Mouse (Mus musculus): ENCODE results near the gene Tmem50b.

The Tmem50b gene

DNA sequence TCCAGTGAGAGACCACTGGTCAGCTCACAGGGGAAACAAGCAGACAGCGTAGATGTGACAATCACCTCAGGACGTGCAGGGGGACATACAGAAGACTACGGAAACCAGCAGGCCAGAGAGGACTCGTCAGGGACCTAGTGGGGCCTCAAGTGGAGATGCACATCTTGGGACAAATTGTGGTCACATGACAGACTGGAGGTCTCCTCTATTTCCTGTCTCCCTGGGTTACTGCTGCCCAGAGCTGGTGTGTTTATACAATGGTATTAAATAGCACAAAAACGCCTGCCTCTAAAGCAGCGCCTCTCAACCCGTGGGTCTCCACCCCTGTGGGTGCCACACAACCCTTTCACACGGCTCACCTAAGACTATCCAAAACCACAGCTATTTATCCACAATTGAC is 5.4 kb downstream of the Tmem50b start:
- POLR2A ChIA-PET: interaction anchor here in 2 of 4 experiments (1.3 to 1.7 kb wide), 7 partner anchors 10 to 107 kb away, joined by 3 to 12 read pairs (median 4); partner anchors contain the start of gene Ifnar1 (in 1 of the 2)
- CTCF ChIA-PET: no interaction called here

DNA sequence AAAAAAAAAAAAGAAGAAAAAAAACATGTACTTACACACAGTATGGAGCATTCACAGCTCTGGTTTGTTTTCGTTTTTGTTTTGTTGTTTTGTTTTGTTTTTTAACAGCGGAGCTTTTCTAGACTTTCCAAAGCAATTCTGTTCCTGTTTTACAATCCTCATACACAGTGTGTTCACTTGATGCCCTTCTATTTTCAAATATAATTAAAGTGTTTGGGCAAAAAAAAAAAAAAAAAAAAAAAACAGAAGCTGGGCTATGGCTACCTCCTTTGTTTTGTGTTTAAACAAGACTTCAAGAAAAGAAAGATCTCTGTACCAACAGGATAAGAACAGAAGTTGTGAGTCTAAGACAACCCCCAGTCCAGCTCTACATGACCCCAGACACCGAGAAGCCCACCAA is 8.9 kb downstream of the Tmem50b start:
- CTCF ChIA-PET: interaction anchor here in 3 of 4 experiments (0.6 to 0.7 kb wide), 4 partner anchors 23 to 235 kb away, joined by 4 to 8 read pairs (median 4); no protein-coding TSS in a partner anchor

DNA sequence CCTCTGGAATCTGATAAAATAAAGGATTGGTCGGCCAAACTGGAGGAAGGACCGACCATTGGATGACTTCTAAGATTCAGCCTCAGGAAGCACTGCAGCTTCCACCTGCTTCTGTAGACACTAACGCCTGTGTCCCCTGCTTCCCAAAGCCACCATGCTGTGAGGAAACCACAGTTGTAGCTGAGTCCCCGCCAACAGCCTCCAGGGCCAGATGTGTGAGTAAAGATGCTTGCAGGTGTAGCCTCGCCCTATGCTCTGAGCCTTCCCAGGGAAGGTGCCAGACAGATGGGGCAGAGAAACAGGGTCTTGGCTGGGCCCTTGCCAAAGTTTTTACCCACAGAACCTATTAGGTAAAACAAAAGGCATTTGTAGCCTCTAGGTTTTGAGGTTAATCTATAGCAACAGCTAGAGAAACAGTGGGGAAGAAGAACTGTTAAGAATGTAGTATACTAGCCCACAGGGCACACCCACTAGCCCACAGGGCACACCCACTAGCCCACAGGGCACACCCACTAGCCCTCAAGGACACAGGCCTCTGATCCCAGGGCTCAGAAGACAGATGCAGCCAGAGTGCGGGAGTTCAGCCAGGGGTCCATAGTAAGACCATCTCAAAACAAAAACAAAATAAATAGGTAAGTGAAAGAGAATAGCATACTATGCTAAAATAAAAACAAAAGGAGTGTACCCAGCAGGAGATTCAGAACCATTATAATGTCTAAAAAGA is 9.7 kb downstream of the Tmem50b start:
- ChIA-PET POLR2A (interaction anchor here in 3 of 4 experiments (0.6 to 1.6 kb wide), 11 partner anchors 10 to 254 kb away, joined by 3 to 12 read pairs (median 3); partner anchors contain the start of gene Tmem50b (in 1 of the 3)), CTCF (interaction anchor here in 1 of 4 experiments (0.6 to 0.7 kb wide), 2 partner anchors 24 to 430 kb away, joined by 3 to 4 read pairs; no protein-coding TSS in a partner anchor)

More for the DNA sequence above, 8.9 kb downstream of the Tmem50b start:
- POLR2A ChIA-PET: interaction anchor here (0.6 to 1.6 kb wide), 15 partner anchors 9 to 337 kb away, joined by 3 to 12 read pairs (median 4); partner anchors contain the start of gene Tmem50b (in 1 of the 4)

DNA sequence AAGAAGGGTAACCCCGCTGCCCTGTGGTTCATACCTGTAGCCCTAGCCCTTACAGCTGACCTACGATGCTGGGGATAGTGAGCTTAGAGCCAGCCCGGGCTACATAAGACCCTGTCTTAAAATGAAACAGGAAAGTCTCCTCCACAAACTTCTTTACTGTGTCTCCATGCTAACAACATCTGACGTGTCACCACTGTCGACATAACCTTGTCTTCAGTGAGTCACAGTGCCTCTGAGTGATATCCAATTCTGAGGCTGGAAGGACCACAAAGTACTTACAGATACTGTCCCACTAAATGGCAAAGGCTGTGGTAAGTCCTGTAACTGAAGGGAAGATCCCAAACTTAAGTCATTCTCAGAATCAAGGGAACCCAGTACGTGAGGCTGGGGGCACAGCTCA is 11.4 kb downstream of the Tmem50b start:
- ChIA-PET POLR2A (interaction anchor here in 3 of 4 experiments (0.6 to 1.5 kb wide), 4 partner anchors 12 to 121 kb away, joined by 3 read pairs; no protein-coding TSS in a partner anchor), CTCF (no interaction called here)

DNA sequence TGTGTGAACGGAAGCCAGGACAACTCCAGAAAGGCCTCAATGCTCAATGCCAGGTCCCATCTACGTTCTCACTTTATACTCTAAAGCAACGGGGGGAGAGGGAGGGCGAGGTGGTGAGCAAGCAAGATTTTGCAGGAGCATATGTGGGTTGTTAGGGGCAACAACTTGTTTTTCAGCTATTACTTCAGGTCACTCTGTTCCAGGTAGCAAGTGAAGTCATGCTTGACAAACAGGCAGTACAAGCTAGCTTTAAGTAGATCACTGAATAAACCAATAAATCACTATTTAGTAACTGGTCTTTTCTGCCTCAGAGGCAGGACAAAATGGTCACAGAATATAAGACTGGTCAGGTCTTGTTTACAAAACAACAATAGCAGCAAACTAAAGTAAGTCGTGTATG is 12.0 kb downstream of the Tmem50b start:
- ChIA-PET POLR2A (interaction anchor here in 3 of 4 experiments (0.6 to 1.5 kb wide), 5 partner anchors 13 to 121 kb away, joined by 3 read pairs; partner anchors contain the start of gene Son (in 1 of the 3)), CTCF (no interaction called here)

DNA sequence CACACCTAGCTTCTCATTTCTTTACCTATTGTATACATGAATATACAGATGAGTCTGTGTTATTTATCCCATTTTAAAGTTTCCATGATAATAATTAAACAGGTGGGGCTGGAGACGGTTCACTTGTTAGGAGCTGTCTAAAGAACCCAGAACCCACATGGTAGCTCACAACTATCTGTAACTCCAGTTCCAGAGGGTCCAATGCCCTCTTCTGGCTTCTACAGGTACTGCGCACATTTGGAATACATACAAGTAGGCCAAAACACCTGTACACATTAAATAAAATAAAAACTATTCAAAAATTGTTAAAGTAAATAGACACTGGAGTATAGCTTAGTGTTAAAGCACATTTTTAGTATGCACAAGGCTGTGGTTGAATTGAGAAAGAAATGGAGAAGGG is 15.3 kb downstream of the Tmem50b start:
- CTCF ChIA-PET: interaction anchor here (0.5 to 2.6 kb wide), 37 partner anchors 9 to 585 kb away, joined by 3 to 18 read pairs (median 3); partner anchors contain the start of genes Ifnar1 (in 1 of the 4) and Tmem50b (in 1 of the 4)
- POLR2A ChIA-PET: interaction anchor here in 2 of 4 experiments (0.6 to 1.5 kb wide), 10 partner anchors 9 to 70 kb away, joined by 3 to 12 read pairs (median 4); no protein-coding TSS in a partner anchor

DNA sequence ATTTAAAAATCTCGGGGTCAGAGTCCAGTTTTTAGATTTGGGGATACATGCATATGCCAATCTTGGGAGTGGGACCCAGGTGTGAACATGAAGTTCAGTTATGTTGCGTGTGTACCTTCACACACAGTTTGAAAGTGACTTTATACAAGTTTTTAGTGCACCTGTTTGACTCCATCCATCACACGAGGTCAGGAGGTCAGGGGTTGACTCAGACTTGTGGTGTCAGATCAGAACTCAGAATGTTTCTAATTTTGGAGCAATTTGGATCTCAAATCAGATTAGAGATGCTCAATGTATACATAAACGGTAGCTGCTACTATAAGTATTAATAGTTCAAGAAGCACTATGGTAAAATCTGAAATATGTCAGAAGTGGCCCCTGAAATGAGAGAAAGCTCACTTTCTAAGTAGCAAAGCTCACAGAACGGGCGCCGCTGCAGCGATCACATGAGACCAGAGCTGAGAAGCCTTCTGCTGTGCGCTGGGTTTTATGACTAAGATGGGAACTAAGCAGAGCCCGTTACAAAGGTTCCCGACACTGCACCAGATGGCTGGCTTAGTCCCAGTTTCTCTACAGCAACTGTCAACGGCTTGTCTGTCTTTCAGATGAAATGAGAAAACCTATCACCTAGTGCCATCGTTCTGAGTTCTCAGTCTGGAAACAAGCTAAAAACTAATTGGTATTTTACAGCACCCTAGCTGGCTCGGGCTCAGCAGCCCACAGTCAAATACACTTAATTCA is 18.4 kb downstream of the Tmem50b start:
- POLR2A ChIA-PET: interaction anchor here in 3 of 4 experiments (0.5 to 2.4 kb wide), 4 partner anchors 9 to 68 kb away, joined by 3 to 6 read pairs (median 4); partner anchors contain the start of gene Son (in 2 of the 3)
- CTCF ChIA-PET: interaction anchor here in 2 of 4 experiments (0.5 to 0.7 kb wide), 2 partner anchors 67 to 172 kb away, joined by 3 to 4 read pairs; no protein-coding TSS in a partner anchor

DNA sequence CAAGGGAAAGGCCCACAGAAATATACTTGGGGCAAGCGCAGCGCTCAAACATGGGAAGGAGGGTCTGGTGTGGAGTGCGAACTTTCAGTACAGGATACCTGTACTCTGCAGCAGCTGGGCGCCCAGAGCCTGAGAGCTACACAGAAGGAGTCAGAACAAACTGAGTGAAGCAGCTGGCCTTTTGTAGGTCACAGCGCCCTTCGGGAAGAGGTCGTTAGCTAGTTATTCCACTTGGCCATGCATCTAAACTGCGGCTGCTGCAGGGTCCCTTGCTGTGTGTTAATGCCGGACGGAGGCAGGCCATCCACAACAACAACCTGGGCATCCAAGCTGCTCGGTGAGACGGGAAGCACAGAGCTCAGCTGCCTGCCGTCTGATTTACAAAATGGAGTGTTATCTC is 22.4 kb downstream of the Tmem50b start:
- ChIA-PET POLR2A (interaction anchor here (0.6 to 2.9 kb wide), 7 partner anchors 10 to 178 kb away, joined by 3 to 7 read pairs (median 3); partner anchors contain the start of genes Ifnar1 (in 1 of the 4) and Son (in 1 of the 4)), CTCF (interaction anchor here in 1 of 4 experiments (1.2 kb wide), 1 partner anchor 63 kb away, joined by 3 read pairs; no protein-coding TSS in a partner anchor)

DNA sequence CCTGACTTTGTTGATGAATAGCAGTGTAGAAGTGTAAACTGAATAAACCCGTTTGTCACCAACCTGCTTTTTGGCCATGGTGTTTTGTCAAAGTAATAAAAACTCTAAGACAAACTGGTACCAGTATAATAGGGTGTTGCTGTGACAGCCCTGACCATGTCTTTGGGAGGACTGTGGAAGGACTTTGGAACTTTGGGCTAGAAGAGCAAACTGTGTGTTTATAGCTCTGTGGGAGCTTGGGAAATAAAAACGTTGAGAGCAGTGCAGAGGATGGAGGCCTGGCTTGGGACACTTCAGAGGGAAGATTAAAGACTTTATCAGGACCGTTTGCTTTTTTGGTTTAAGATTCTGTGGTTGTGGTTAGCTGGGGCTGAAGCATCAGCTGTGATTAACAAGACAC is 26.5 kb downstream of the Tmem50b start:
- ChIA-PET CTCF (interaction anchor here in 2 of 4 experiments (0.9 to 1.1 kb wide), 2 partner anchors 11 to 16 kb away, joined by 3 to 4 read pairs; no protein-coding TSS in a partner anchor), POLR2A (interaction anchor here in 3 of 4 experiments (0.9 to 2.1 kb wide), 3 partner anchors 9 to 27 kb away, joined by 3 to 6 read pairs (median 3); no protein-coding TSS in a partner anchor)

DNA sequence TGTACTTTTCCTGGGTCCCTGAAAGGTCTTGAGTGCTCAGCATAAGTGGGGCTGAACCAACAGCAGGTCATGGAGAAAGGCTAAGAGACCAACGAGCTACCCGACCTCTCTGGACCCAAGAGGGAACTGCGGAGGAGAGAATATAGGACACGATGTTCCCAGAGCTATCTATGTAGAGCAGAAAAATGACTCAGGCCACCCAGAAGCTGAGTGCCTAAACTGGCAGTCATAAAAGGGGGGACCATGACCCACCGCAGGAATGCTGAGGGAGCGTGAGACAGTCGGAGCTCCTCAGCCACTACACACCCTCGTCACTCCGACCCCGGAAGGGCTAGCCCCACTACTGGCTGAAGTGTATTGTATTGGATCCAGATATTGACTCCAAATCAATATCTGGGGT is 28.6 kb downstream of the Tmem50b start:
- POLR2A ChIA-PET: interaction anchor here in 2 of 4 experiments (0.5 to 1.3 kb wide), 6 partner anchors 29 to 344 kb away, joined by 3 to 4 read pairs (median 3); partner anchors contain the start of genes Gart (in 1 of the 2), Olig2 (in 1 of the 2), Son (in 1 of the 2) and Tmem50b (in 1 of the 2)
- CTCF ChIA-PET: interaction anchor here in 1 of 4 experiments (0.6 kb wide), 1 partner anchor 12 kb away, joined by 7 read pairs; no protein-coding TSS in a partner anchor

DNA sequence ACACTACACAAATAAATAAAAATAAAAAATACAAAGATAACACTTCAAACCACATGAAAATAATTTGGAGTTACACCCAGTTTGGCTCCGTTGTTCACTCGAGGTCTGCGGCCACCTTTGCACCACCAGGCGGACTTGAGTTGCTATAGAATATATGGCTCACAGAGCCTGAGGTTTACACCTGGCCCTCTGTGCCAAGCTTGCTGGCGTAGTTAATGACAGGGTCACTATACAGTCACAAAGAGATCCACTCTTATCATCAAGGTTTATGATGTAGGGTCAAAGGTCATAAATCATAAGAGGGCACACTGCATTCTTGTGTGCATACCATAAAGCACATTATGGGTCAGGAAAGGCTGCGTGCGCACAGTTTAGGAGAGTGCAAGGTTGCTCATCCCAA is 31.6 kb downstream of the Tmem50b start:
- POLR2A ChIA-PET: interaction anchor here in 2 of 4 experiments (0.7 to 2.4 kb wide), 7 partner anchors 10 to 81 kb away, joined by 3 to 7 read pairs (median 4); partner anchors contain the start of genes Ifnar1 (in 1 of the 2) and Tmem50b (in 1 of the 2)

DNA sequence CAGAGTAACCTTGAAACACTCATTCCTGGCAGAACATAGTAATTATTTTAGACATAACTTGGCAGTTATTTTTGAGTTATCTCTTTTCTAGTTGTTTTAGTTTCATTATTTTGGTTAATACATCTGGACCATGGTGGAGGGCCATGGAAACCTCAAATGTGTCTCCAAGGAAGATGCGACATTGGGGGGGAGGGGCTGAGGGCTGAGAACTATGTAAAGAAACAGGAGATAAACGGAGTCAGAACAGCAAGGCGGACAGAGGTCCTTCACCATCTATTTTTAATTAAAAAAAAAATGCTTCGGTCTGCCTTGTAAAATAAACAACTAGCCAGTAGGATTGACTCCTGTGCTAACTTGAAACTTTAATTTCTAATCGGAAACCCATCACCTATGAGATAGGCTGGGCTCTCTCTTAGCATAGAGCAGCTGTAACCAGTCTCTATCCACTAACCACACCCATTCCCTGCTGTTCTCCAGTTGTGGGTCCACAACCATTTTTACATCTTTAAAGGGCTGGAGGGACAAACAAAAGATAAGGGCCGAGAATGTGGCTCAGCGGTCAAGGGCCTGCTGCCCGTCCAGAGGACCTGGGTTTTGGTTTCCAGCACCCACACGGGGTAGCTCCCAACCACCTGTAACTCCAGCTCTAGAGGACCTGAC is 32.2 kb downstream of the Tmem50b start:
- POLR2A ChIA-PET: interaction anchor here in 3 of 4 experiments (0.5 to 2.4 kb wide), 11 partner anchors 10 to 80 kb away, joined by 3 to 8 read pairs (median 4); partner anchors contain the start of genes Ifnar1 (in 1 of the 3) and Tmem50b (in 1 of the 3)
- CTCF ChIA-PET: interaction anchor here in 2 of 4 experiments (0.7 to 1.2 kb wide), 3 partner anchors 17 to 722 kb away, joined by 3 to 4 read pairs (median 3); no protein-coding TSS in a partner anchor

More for the DNA sequence above, 31.6 kb downstream of the Tmem50b start:
- CTCF ChIA-PET: interaction anchor here in 3 of 4 experiments (0.6 to 1.2 kb wide), 4 partner anchors 16 to 721 kb away, joined by 3 to 4 read pairs (median 4); no protein-coding TSS in a partner anchor

DNA sequence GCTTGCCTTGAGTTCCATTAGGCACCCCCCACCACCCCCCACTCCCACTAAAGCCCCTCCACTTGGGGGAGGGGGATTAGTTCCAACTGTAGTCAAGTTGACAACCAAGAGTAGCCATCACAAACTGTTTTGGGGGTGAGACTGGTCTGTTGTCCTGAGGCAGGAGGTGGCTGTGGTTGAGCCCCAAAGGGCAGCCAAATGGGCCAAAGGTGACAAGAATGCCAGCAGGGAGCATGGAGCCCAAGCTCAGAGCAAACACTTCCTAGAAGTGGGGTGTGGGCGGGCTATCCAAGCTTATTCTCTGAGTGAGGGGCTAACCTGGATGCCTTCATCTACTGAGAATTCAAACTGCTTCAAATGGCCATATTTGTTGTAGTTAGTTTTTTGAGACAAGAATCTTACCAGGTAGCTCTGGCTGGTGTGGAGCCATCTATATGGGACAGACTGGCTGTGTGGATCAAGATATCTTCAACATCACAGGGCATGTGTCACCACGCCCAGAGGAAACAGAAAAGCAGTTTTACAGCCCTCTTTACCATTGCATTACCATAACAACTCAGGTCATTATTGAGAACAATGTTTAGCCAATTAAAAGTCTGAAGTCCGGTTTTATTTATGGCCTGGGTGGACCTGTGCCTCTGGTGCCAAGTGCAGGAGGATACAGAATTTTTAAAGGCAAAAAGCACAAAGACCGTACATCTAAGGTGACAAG is 32.9 kb downstream of the Tmem50b start:
- CTCF ChIA-PET: no interaction called here
- POLR2A ChIA-PET: interaction anchor here in 2 of 4 experiments (0.5 to 2.4 kb wide), 13 partner anchors 9 to 481 kb away, joined by 3 to 7 read pairs (median 3); partner anchors contain the start of gene Ifnar1 (in 1 of the 2)

DNA sequence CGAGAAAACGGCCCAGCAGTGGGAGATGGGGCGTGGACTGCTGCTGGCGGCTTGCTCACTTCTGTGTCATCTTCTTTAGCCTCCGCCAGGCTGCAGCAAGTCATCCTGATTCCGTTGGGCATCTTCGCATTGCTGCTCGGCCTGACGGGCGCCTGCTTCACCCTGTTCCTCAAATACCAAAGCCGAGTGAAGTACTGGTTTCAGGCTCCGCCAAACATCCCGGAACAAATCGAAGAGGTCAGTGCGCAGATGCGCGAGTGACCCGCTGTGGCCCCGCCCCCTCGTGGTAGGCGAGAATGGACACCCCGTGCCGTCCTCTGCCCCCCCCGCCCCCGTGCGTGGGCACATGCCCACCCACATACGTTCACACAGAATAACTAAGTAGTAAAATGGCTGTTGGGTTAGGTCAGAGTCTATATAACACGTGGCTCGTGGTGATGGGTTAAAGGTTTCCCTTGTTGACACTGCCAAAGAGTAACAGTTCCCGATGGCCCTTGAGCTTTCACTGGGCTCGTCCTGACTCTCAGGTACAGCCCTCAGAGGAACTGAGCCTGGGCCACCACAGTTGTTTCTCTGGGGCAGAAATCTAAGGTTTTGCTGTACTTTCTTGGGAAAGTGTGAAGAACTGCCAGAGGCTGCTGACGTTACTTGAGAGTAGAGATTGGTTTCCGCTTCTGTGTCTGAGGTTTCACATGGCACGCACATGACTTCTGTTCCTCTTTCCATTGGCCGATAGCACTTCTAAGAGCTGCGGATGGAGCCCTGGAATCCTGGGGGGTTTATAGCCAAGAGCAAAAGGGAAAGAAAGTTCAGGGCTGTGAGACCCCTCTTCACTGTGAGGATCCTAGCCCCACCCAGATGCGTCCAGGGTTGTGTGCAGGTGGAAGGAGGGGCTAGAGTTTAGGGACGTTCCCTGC is 35.8 kb downstream of the Tmem50b start:
- CTCF ChIA-PET: no interaction called here
- POLR2A ChIA-PET: interaction anchor here in 2 of 4 experiments (0.6 to 1.5 kb wide), 8 partner anchors 8 to 145 kb away, joined by 3 to 6 read pairs (median 3); partner anchors contain the start of genes Ifnar1 (in 1 of the 2) and Tmem50b (in 1 of the 2)

DNA sequence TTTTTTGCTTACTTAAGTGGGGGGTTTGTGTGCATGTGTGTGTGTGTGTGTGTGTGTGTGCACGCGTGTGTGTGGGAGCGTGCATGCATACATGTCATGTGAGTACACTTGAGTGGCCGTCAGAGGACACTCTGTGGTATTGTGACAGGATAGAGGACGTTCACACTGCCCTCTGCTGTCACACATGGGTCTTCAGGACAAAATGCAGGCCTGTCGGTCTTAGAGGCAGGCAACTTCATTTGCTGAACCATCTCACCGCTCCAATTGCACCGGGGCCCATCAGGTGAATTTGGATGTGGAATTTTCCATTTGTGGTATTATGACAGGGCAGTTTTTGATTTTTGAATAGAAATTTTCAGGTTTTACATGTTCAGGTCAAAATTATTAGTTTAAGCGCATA is 36.5 kb downstream of the Tmem50b start:
- ChIA-PET POLR2A (no interaction called here), CTCF (no interaction called here)
